Mouse (Mus musculus): ENCODE measurements around the gene Mast4.
"Not testable (repeated sequence)": the region's sequence is repeated elsewhere in the genome, so short reads cannot be mapped to it uniquely, and the experiment has no call there.

Gene Mast4

GRCm38 (mm10) chr13:103334392-103334686 lies at the start of gene Mast4:
Gene Mast4, minus strand, starts transcription at chr13:103334497.
- DNase-seq (ENCODE audit: low spot score) = peak; percentile 81

GRCm38 (mm10) chr13:103374495-103374894 lies 40.2 kb upstream of the Mast4 start:
- DNase-seq (ENCODE audit: low spot score) = no peak

- no peak for DNase-seq (ENCODE audit: low spot score)
Observed at GRCm38 (mm10) chr13:103369194-103369593, 34.9 kb upstream of the Mast4 start.

- no peak for DNase-seq (ENCODE audit: low spot score)
Observed at GRCm38 (mm10) chr13:103363181-103363580, 28.9 kb upstream of the Mast4 start.

GRCm38 (mm10) chr13:103357415-103357814 lies 23.1 kb upstream of the Mast4 start:
- DNase-seq (ENCODE audit: low spot score) = not testable (repeated sequence)

- not testable (repeated sequence) for DNase-seq (ENCODE audit: low spot score)
Observed at GRCm38 (mm10) chr13:103356909-103357308, 22.6 kb upstream of the Mast4 start.

- peak; percentile 83 for DNase-seq (ENCODE audit: low spot score)
Observed at GRCm38 (mm10) chr13:103354737-103355136, 20.4 kb upstream of the Mast4 start.

- no peak for DNase-seq (ENCODE audit: low spot score)
Observed at GRCm38 (mm10) chr13:103344749-103345148, 10.5 kb upstream of the Mast4 start.

- DNase-seq (ENCODE audit: low spot score) = no peak
Observed at GRCm38 (mm10) chr13:103344006-103344720, 9.9 kb upstream of the Mast4 start.

- DNase-seq (ENCODE audit: low spot score) = no peak
Observed at GRCm38 (mm10) chr13:103341031-103341430, 6.7 kb upstream of the Mast4 start.

- DNase-seq (ENCODE audit: low spot score) = no peak
Observed at GRCm38 (mm10) chr13:103338616-103339015, 4.3 kb upstream of the Mast4 start.

- peak; percentile 69 for DNase-seq (ENCODE audit: low spot score)
Observed at GRCm38 (mm10) chr13:103336237-103336636, 1.9 kb upstream of the Mast4 start.

- DNase-seq (ENCODE audit: low spot score) = peak; percentile 23
Observed at GRCm38 (mm10) chr13:103334723-103335458, 594 bp upstream of the Mast4 start.

- peak; percentile 58 for DNase-seq (ENCODE audit: low spot score)
Observed at GRCm38 (mm10) chr13:103333601-103334391, 501 bp downstream of the Mast4 start.

GRCm38 (mm10) chr13:103333153-103333552 lies 1.1 kb downstream of the Mast4 start:
- no peak for DNase-seq (ENCODE audit: low spot score)

GRCm38 (mm10) chr13:103332731-103333130 lies 1.6 kb downstream of the Mast4 start:
- DNase-seq (ENCODE audit: low spot score) = no peak

- DNase-seq (ENCODE audit: low spot score) = no peak
Observed at GRCm38 (mm10) chr13:103331096-103331495, 3.2 kb downstream of the Mast4 start.

GRCm38 (mm10) chr13:103328299-103328698 lies 6.0 kb downstream of the Mast4 start:
- DNase-seq (ENCODE audit: low spot score) = no peak

GRCm38 (mm10) chr13:103327843-103328242 lies 6.5 kb downstream of the Mast4 start:
- DNase-seq (ENCODE audit: low spot score) = no peak

GRCm38 (mm10) chr13:103326186-103326585 lies 8.1 kb downstream of the Mast4 start:
- DNase-seq (ENCODE audit: low spot score) = no peak

- no peak for DNase-seq (ENCODE audit: low spot score)
Observed at GRCm38 (mm10) chr13:103319881-103320280, 14.4 kb downstream of the Mast4 start.

GRCm38 (mm10) chr13:103319317-103319716 lies 15.0 kb downstream of the Mast4 start:
- no peak for DNase-seq (ENCODE audit: low spot score)

Measured in adipocyte (in vitro differentiated cells).